Mouse (Mus musculus) MEL (cell line): Measurements from ENCODE around the gene Gas7. TPM values are rescaled to one million over a fixed set of nuclear protein-coding genes. Genes with fewer than 3 reads are reported as not detected.

ENCODE experiments used
- DNase-seq: peaks from one replicate; pipeline ENCODE4 v3.0.0; 2011; ENCODE audit warnings: low read depth, low spot score
- H3K27ac ChIP-seq: 2 replicates; pipeline ENCODE4 v1.5.1; 2012; ENCODE audit warnings: low read depth, mild to moderate bottlenecking, control low read depth, low read length, moderate library complexity; ENCODE audit not compliant: control insufficient read depth
- H3K27me3 ChIP-seq, 2 experiments: fragments of 150-350 bp in 1 of 2; sonication (generic) in 1 of 2; 2 replicates each; pipeline ENCODE4 v1.6.1; 2012; ENCODE audit warnings: low read length in 2 of 2, mild to moderate bottlenecking in 2 of 2, improper control_type of control experiment in 1 of 2, moderate library complexity in 1 of 2; ENCODE audit not compliant: insufficient read depth in 2 of 2, control insufficient read depth in 1 of 2
- H3K36me3 ChIP-seq, 2 experiments: 2 replicates each; pipeline ENCODE4 v1.6.1; 2012 to 2014; ENCODE audit warnings: low read length in 2 of 2, improper control_type of control experiment in 1 of 2, inconsistent platforms in 1 of 2, mild to moderate bottlenecking in 1 of 2; ENCODE audit not compliant: insufficient read depth in 2 of 2, control insufficient read depth in 1 of 2
- H3K4me1 ChIP-seq, 2 experiments: fragments of 150-350 bp in 1 of 2; sonication (generic) in 1 of 2; 2 replicates each; pipeline ENCODE4 v1.6.1; 2012; ENCODE audit warnings: low read length in 2 of 2, improper control_type of control experiment in 1 of 2, mild to moderate bottlenecking in 1 of 2; ENCODE audit not compliant: insufficient read depth in 2 of 2, control insufficient read depth in 1 of 2
- H3K4me3 ChIP-seq, 2 experiments: fragments of 150-350 bp in 1 of 2; sonication (generic) in 1 of 2; 2 replicates each; pipeline ENCODE4 v1.5.1; 2012; ENCODE audit warnings: low read depth in 2 of 2, low read length in 2 of 2, mild to moderate bottlenecking in 2 of 2, moderate library complexity in 2 of 2, control low read depth in 1 of 2, improper control_type of control experiment in 1 of 2; ENCODE audit not compliant: control insufficient read depth in 1 of 2, insufficient read depth in 1 of 2
- H3K79me2 ChIP-seq: 2 replicates; pipeline ENCODE4 v1.6.1; 2012; ENCODE audit warnings: mild to moderate bottlenecking, low read length, moderate library complexity; ENCODE audit not compliant: control insufficient read depth, poor library complexity, insufficient read depth
- H3K9ac ChIP-seq: 2 replicates; pipeline ENCODE4 v1.6.1; 2012; ENCODE audit warnings: low read depth, mild to moderate bottlenecking, control low read depth, low read length, moderate library complexity; ENCODE audit not compliant: control insufficient read depth, poor library complexity, severe bottlenecking
- H3K9me3 ChIP-seq: fragments of 150-350 bp; sonication (generic); replicated peaks from 2 replicates; pipeline ENCODE4 v1.6.1; 2012; ENCODE audit warnings: mild to moderate bottlenecking, low read length, improper control_type of control experiment, moderate library complexity; ENCODE audit not compliant: insufficient read depth
- CHD1 ChIP-seq: IDR thresholded peaks from 2 replicates; pipeline ENCODE4 v1.6.1; 2012; ENCODE audit warnings: low read depth, mild to moderate bottlenecking, inconsistent platforms, low read length, improper control_type of control experiment
- CHD2 ChIP-seq: IDR thresholded peaks from 2 replicates; pipeline ENCODE4 v1.6.1; 2011; ENCODE audit warnings: low read length, improper control_type of control experiment
- CTCF ChIP-seq, 3 experiments: IDR thresholded peaks in 2 of 3; conservative IDR thresholded peaks in 1 of 3; 2 replicates each; pipeline ENCODE4 v1.5.1; 2011 to 2012; ENCODE audit warnings: low read length in 3 of 3, low read depth in 2 of 3, mild to moderate bottlenecking in 2 of 3, improper control_type of control experiment in 1 of 3, inconsistent platforms in 1 of 3, mixed read lengths in 1 of 3, moderate library complexity in 1 of 3; ENCODE audit not compliant: control insufficient read depth in 1 of 3, insufficient read depth in 1 of 3, poor library complexity in 1 of 3, severe bottlenecking in 1 of 3
- ELF1 ChIP-seq: IDR thresholded peaks from 2 replicates; pipeline ENCODE4 v1.6.1; 2014; ENCODE audit warnings: low read depth, mild to moderate bottlenecking, inconsistent platforms, low read length, improper control_type of control experiment, moderate library complexity
- GABPA ChIP-seq: IDR thresholded peaks from 2 replicates; pipeline ENCODE4 v1.6.1; 2012; ENCODE audit warnings: low read depth, mild to moderate bottlenecking, inconsistent platforms, low read length, improper control_type of control experiment, moderate library complexity
- GATA1 ChIP-seq: IDR thresholded peaks from 2 replicates; pipeline ENCODE4 v1.6.1; 2011; ENCODE audit warnings: low read depth, low read length, improper control_type of control experiment
- MAFK ChIP-seq: IDR thresholded peaks from 2 replicates; pipeline ENCODE4 v1.6.1; 2011; ENCODE audit warnings: low read depth, mild to moderate bottlenecking, low read length, improper control_type of control experiment, borderline replicate concordance
- MAX ChIP-seq: IDR thresholded peaks from 2 replicates; pipeline ENCODE4 v1.6.1; 2011; ENCODE audit warnings: low read length, improper control_type of control experiment
- MAZ ChIP-seq: IDR thresholded peaks from 2 replicates; pipeline ENCODE4 v1.6.1; 2012; ENCODE audit warnings: low read depth, mild to moderate bottlenecking, inconsistent platforms, low read length, improper control_type of control experiment
- MYB ChIP-seq: IDR thresholded peaks from 2 replicates; pipeline ENCODE4 v1.6.1; 2011; ENCODE audit warnings: mild to moderate bottlenecking, low read depth, low read length, improper control_type of control experiment
- NRF1 ChIP-seq: IDR thresholded peaks from 2 replicates; pipeline ENCODE4 v1.6.1; 2014; ENCODE audit warnings: low read depth, mild to moderate bottlenecking, inconsistent platforms, low read length, improper control_type of control experiment, moderate library complexity; ENCODE audit not compliant: poor library complexity, insufficient read depth, severe bottlenecking
- POLR2AphosphoS2 ChIP-seq: IDR thresholded peaks from 2 replicates; pipeline ENCODE4 v1.6.1; 2011; ENCODE audit warnings: low read length, improper control_type of control experiment
- TAL1 ChIP-seq: IDR thresholded peaks from 2 replicates; pipeline ENCODE4 v1.6.1; 2012; ENCODE audit warnings: mild to moderate bottlenecking, inconsistent platforms, low read length, moderate library complexity, mixed read lengths
- TBP ChIP-seq: IDR thresholded peaks from 2 replicates; pipeline ENCODE4 v1.8.0; 2011; ENCODE audit warnings: low read depth, low read length, improper control_type of control experiment
- UBTF ChIP-seq: IDR thresholded peaks from 2 replicates; pipeline ENCODE4 v1.6.1; 2012; ENCODE audit warnings: low read depth, mild to moderate bottlenecking, inconsistent platforms, low read length, improper control_type of control experiment, moderate library complexity, borderline replicate concordance; ENCODE audit not compliant: insufficient read depth
- ZC3H11A ChIP-seq: IDR thresholded peaks from 2 replicates; pipeline ENCODE4 v1.6.1; 2012; ENCODE audit warnings: low read depth, mild to moderate bottlenecking, inconsistent platforms, low read length, improper control_type of control experiment
- ZKSCAN1 ChIP-seq: IDR thresholded peaks from 2 replicates; pipeline ENCODE4 v1.6.1; 2012; ENCODE audit warnings: low read depth, mild to moderate bottlenecking, inconsistent platforms, low read length, improper control_type of control experiment, moderate library complexity
- ZMIZ1 ChIP-seq: IDR thresholded peaks from 2 replicates; pipeline ENCODE4 v1.6.1; 2012; ENCODE audit warnings: low read depth, mild to moderate bottlenecking, inconsistent platforms, low read length, improper control_type of control experiment, moderate library complexity
- polyA plus RNA-seq, 2 experiments: library from polyadenylated mRNA; stranded (reverse) in 1 of 2; unstranded in 1 of 2; fragments of >175 nt in 1 of 2; fragments of >200 nt in 1 of 2; gene quantifications; 2 replicates each; pipeline versions ENCODE4 v1.2.1 to v1.2.4; 2012; ENCODE audit warnings: low replicate concordance in 2 of 2, low read depth in 1 of 2; ENCODE audit not compliant: insufficient read length in 2 of 2, insufficient read depth in 1 of 2, missing spikeins in 1 of 2
- total RNA-seq: library from RNA; depleted of rRNA; stranded (reverse); fragments of 300-350 nt; gene quantifications from 2 replicates; pipeline ENCODE4 v1.2.3, GENCODE M21; 2012

Gene Gas7
- total and polyA plus RNA-seq, 3 experiments, result 0.04 TPM; not detected in 2

DNA sequence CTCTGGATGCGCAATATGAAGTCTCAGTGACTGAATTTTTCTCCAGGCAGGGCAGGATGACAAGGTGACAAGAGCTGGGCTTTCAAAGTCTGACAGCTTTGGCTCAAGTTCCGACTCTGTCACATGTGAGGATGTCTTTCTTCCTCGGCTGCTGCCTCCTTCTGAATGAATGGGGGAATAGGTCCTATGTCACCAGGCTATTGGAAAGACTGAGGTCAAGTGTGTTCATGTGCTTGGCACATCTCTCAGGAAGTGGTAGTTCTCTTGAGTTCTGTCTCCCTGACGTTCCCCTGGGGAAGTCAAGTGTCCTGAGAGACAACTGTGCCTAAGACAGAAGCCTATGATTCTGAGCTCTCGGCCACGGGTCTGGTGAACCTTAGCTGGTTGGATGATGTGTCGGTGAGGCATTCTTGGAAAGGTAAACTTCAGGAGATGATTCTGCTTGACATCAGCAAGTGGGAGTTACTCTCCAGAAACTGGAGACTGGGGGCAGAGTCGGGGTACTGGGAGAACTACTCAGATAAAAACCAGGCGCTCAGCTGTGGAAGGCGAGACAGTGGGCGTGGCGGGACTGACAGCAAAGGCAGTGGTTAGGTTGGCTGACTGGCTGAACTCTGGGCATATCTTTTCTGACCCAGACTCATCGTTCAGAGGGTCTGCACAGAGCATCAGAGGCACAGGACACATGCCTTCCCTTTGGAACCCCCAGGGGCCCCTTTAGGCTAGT is 94.7 kb downstream of the Gas7 start:
- TF ChIP-seq CHD1, result no peak
- TF ChIP-seq ZC3H11A, result no peak
- no peak for TF ChIP-seq MAZ
- no peak for TF ChIP-seq GATA1
- DNase-seq, result no peak
- no peaks in the 10 kb centered on the region for H3K9me3 ChIP-seq
- H3K4me1 ChIP-seq, result no peaks in the 10 kb centered on the region
- no peak overlapping the region for H3K9ac ChIP-seq
- no peak overlapping the region for H3K27ac ChIP-seq
- no peaks in the 10 kb centered on the region for H3K27me3 ChIP-seq
- H3K79me2 ChIP-seq, result no peaks in the 10 kb centered on the region
- H3K36me3 ChIP-seq, result no peaks in the 10 kb centered on the region
- no peak overlapping the region for H3K4me3 ChIP-seq

DNA sequence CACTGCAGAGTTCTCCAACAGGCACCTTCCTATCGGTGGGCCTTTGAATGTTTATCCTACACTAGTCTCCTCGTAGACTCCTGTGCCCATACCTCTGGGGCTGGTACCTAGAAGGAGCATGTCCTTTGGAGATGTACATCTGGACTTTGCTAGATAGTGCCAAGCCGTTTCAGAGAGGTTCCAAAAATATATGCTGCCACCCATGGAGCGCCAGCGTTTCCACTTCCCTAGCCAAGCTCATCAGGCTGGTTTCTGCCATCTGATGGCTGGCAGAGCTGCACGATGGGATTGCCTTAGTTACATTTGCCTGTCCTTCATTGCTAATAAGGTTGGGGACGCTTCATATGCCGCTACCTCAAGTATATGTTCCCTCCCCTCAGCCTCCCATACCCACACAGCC is 97.2 kb downstream of the Gas7 start:
- H3K36me3 ChIP-seq, result no peaks in the 10 kb centered on the region
- H3K9ac ChIP-seq, result no peak overlapping the region
- H3K9me3 ChIP-seq, result no peaks in the 10 kb centered on the region
- H3K4me1 ChIP-seq, result no peaks in the 10 kb centered on the region
- no peaks in the 10 kb centered on the region for H3K27me3 ChIP-seq
- H3K79me2 ChIP-seq, result no peaks in the 10 kb centered on the region
- DNase-seq, result no peak
- H3K4me3 ChIP-seq, result no peak overlapping the region
- no peak overlapping the region for H3K27ac ChIP-seq
- TF ChIP-seq TAL1 (no peak), MAX (no peak)
- TF ChIP-seq, all 39 proteins: peak for 0

DNA sequence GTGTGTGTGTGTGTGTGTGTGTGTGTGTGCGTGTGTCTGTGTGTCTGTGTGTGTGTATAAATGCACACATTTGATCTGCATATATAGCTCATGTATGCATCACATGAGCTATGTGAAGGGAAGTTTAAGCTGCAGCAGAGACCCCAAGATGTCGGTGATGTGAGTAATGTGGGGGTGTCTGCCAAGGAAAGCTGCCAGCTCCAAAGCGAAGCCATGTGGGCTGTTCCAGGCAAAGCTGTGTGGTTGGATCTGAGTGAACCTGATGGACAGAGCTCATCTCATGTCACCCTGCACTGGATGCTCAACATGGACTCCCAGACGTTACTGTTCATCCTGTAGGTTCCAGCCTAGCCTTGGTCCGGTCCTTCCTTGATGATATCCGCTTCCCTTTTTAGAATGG is 99.0 kb downstream of the Gas7 start:
- Histone ChIP-seq H3K36me3 (no peaks in the 10 kb centered on the region), H3K4me3 (no peak overlapping the region), H3K9ac (no peak overlapping the region), H3K9me3 (no peaks in the 10 kb centered on the region), H3K27me3 (no peaks in the 10 kb centered on the region), H3K4me1 (no peaks in the 10 kb centered on the region), H3K79me2 (no peaks in the 10 kb centered on the region), H3K27ac (no peak overlapping the region)
- TF ChIP-seq NRF1 (no peak), GABPA (no peak), POLR2AphosphoS2 (no peak), TBP (no peak), UBTF (no peak), MAFK (no peak), ELF1 (no peak), CTCF (IDR thresholded peaks at IDR 0.05 in 2 of 3, conservative IDR thresholded peaks at IDR 0.05 in 1 of 3; ENCODE audit: control insufficient read depth in 1 of 3, insufficient read depth in 1 of 3, low read depth in 2 of 3, low read length in 3 of 3, poor library complexity in 1 of 3, severe bottlenecking in 1 of 3) (no peak), ZMIZ1 (no peak), CHD2 (no peak), TAL1 (no peak), ZKSCAN1 (no peak), MYB (no peak)
- DNase-seq, result no peak
